Mouse (Mus musculus) forebrain, embryonic 14.5 days (tissue): ENCODE results near the gene Cmtm6. TPM values are rescaled to one million over a fixed set of nuclear protein-coding genes. Genes with fewer than 3 reads are reported as not detected.
"Not testable (repeated sequence)": the region's sequence is repeated elsewhere in the genome, so short reads cannot be mapped to it uniquely, and the experiment has no call there.

ENCODE experiments used
- ATAC-seq: fragments of 200-750 bp; cut with Nextera tagmentation; 2 replicates; pipeline ENCODE4 v1.8.0; 2017; ENCODE audit warnings: mild to moderate bottlenecking, moderate library complexity
- DNase-seq: peaks from one replicate; pipeline ENCODE4 v3.0.0-alpha.2; 2015; ENCODE audit warnings: low spot score
- H3K27ac ChIP-seq: fragments of 300-500 bp; sonication (generic); 2 replicates; pipeline ENCODE4 v1.5.1; 2014; ENCODE audit warnings: low read depth, mild to moderate bottlenecking, control low read depth, low read length, moderate library complexity
- H3K27me3 ChIP-seq: fragments of 300-500 bp; sonication (generic); replicated peaks from 2 replicates; pipeline ENCODE4 v1.6.1; 2014; ENCODE audit warnings: low read length, control low read depth, mixed read lengths; ENCODE audit not compliant: control insufficient read depth, insufficient read depth
- H3K36me3 ChIP-seq: fragments of 300-500 bp; sonication (generic); 2 replicates; pipeline ENCODE4 v1.6.1; 2014; ENCODE audit warnings: low read length, control low read depth; ENCODE audit not compliant: control insufficient read depth, insufficient read depth
- H3K4me1 ChIP-seq: fragments of 300-500 bp; sonication (generic); 2 replicates; pipeline ENCODE4 v1.6.1; 2014; ENCODE audit warnings: antibody characterized with exemption, low read length, control low read depth; ENCODE audit not compliant: control insufficient read depth, insufficient read depth
- H3K4me2 ChIP-seq: fragments of 300-500 bp; sonication (generic); 2 replicates; pipeline ENCODE4 v1.6.1; 2014; ENCODE audit warnings: mild to moderate bottlenecking, control low read depth, low read length
- H3K4me3 ChIP-seq: fragments of 300-500 bp; sonication (generic); 2 replicates; pipeline ENCODE4 v1.5.1; 2014; ENCODE audit warnings: low read depth, low read length, control low read depth
- H3K9ac ChIP-seq: fragments of 300-500 bp; sonication (generic); 2 replicates; pipeline ENCODE4 v1.6.1; 2014; ENCODE audit warnings: mild to moderate bottlenecking, low read length, control low read depth, moderate library complexity
- H3K9me3 ChIP-seq: fragments of 300-500 bp; sonication (generic); replicated peaks from 2 replicates; pipeline ENCODE4 v1.6.1; 2016; ENCODE audit warnings: low read length, control low read depth, mixed read lengths; ENCODE audit not compliant: control insufficient read depth
- WGBS: fragments of 180-500 bp; shearing (Covaris S2); extraction: QIAGEN DNeasy Blood & Tissue Kit; methylation state at CpG from one replicate; pipeline ENCODE4 v1.1.7; 2014; 5-methylcytosine and 5-hydroxymethylcytosine counted together
- polyA plus RNA-seq: library from polyadenylated mRNA; unstranded; fragments of >200 nt; fragmentation: Nextera tagmentation; extraction: Ambion mirVana; gene quantifications from 2 replicates; pipeline ENCODE4 v1.2.1, GENCODE M21; 2014

Gene Cmtm6
- polyA plus RNA-seq, 1 experiment from 2014 or later = 23.9 TPM

- not testable (repeated sequence) for H3K9me3 ChIP-seq, H3K4me2 ChIP-seq, H3K4me3 ChIP-seq, H3K4me1 ChIP-seq, ATAC-seq, H3K9ac ChIP-seq, H3K27me3 ChIP-seq, H3K27ac ChIP-seq, DNase-seq
- 96% methylated on average over 8 of the region's 8 CpGs for WGBS
- H3K36me3 ChIP-seq = peaks cover 51% of the 10 kb centered on the region
These were observed 35.3 kb upstream of the Cmtm6 start for GRCm38 (mm10) chr9:114695662-114696061.

- H3K36me3 ChIP-seq = peaks cover 42% of the 10 kb centered on the region
- no peaks in the 10 kb centered on the region for H3K27me3 ChIP-seq
- 92% methylated on average over 4 of the region's 4 CpGs for WGBS
- H3K4me3 ChIP-seq = no peak overlapping the region
- no peak overlapping the region for H3K27ac ChIP-seq
- H3K9me3 ChIP-seq = no peaks in the 10 kb centered on the region
- DNase-seq (no peak), ATAC-seq (no peak)
- no peak overlapping the region for H3K9ac ChIP-seq
- H3K4me2 ChIP-seq = no peak overlapping the region
- H3K4me1 ChIP-seq = no peaks in the 10 kb centered on the region
These were observed 33.8 kb upstream of the Cmtm6 start for GRCm38 (mm10) chr9:114697072-114697471.

- ATAC-seq (no peak), DNase-seq (no peak)
- Histone ChIP-seq H3K27ac (no peak overlapping the region), H3K4me3 (no peak overlapping the region), H3K36me3 (peaks cover 34% of the 10 kb centered on the region), H3K27me3 (no peaks in the 10 kb centered on the region), H3K9me3 (no peaks in the 10 kb centered on the region), H3K9ac (no peak overlapping the region), H3K4me1 (no peaks in the 10 kb centered on the region), H3K4me2 (no peak overlapping the region)
- WGBS = 91% methylated on average over 5 of the region's 5 CpGs
These were observed 33.0 kb upstream of the Cmtm6 start for GRCm38 (mm10) chr9:114697926-114698325.

- Histone ChIP-seq H3K4me1 (no peaks in the 10 kb centered on the region), H3K4me2 (no peak overlapping the region), H3K27ac (no peak overlapping the region), H3K9ac (no peak overlapping the region), H3K36me3 (peaks cover 24% of the 10 kb centered on the region), H3K27me3 (no peaks in the 10 kb centered on the region), H3K9me3 (no peaks in the 10 kb centered on the region), H3K4me3 (no peak overlapping the region)
- no peak for DNase-seq
- no peak for ATAC-seq
- 80% methylated on average over 6 of the region's 6 CpGs for WGBS
These were observed 31.7 kb upstream of the Cmtm6 start for GRCm38 (mm10) chr9:114699262-114699661.

- Histone ChIP-seq H3K36me3 (peaks cover 19% of the 10 kb centered on the region), H3K4me1 (no peaks in the 10 kb centered on the region), H3K9ac (no peak overlapping the region), H3K4me3 (no peak overlapping the region), H3K9me3 (no peaks in the 10 kb centered on the region), H3K27me3 (no peaks in the 10 kb centered on the region), H3K27ac (no peak overlapping the region), H3K4me2 (no peak overlapping the region)
- DNase-seq = no peak
- no peak for ATAC-seq
- WGBS = 90% methylated on average over 14 of the region's 16 CpGs
These were observed 30.8 kb upstream of the Cmtm6 start for GRCm38 (mm10) chr9:114699882-114700665.

- Histone ChIP-seq H3K27me3 (no peaks in the 10 kb centered on the region), H3K4me2 (no peak overlapping the region), H3K27ac (no peak overlapping the region), H3K9me3 (no peaks in the 10 kb centered on the region), H3K36me3 (peaks cover 22% of the 10 kb centered on the region), H3K9ac (no peak overlapping the region), H3K4me3 (no peak overlapping the region), H3K4me1 (no peaks in the 10 kb centered on the region)
- 83% methylated on average over 2 of the region's 2 CpGs for WGBS
- ATAC-seq (no peak), DNase-seq (no peak)
These were observed 29.9 kb upstream of the Cmtm6 start for GRCm38 (mm10) chr9:114701031-114701430.

- Histone ChIP-seq H3K27ac (no peak overlapping the region), H3K4me3 (no peak overlapping the region), H3K27me3 (no peaks in the 10 kb centered on the region), H3K36me3 (peaks cover 27% of the 10 kb centered on the region), H3K4me2 (no peak overlapping the region), H3K4me1 (no peaks in the 10 kb centered on the region), H3K9ac (no peak overlapping the region), H3K9me3 (no peaks in the 10 kb centered on the region)
- ATAC-seq (no peak), DNase-seq (no peak)
- 94% methylated on average over 4 of the region's 4 CpGs for WGBS
These were observed 29.0 kb upstream of the Cmtm6 start for GRCm38 (mm10) chr9:114701921-114702320.

- Histone ChIP-seq H3K4me2 (no peak overlapping the region), H3K4me1 (no peaks in the 10 kb centered on the region), H3K9ac (no peak overlapping the region), H3K27me3 (no peaks in the 10 kb centered on the region), H3K27ac (no peak overlapping the region), H3K4me3 (no peak overlapping the region), H3K9me3 (no peaks in the 10 kb centered on the region), H3K36me3 (peaks cover 68% of the 10 kb centered on the region)
- DNase-seq = no peak
- no peak for ATAC-seq
- WGBS = 96% methylated on average over 4 of the region's 4 CpGs
These were observed 23.1 kb upstream of the Cmtm6 start for GRCm38 (mm10) chr9:114707805-114708204.

- Histone ChIP-seq H3K9ac (no peak overlapping the region), H3K9me3 (no peaks in the 10 kb centered on the region), H3K4me3 (no peak overlapping the region), H3K4me1 (no peaks in the 10 kb centered on the region), H3K4me2 (no peak overlapping the region), H3K36me3 (peaks cover 88% of the 10 kb centered on the region), H3K27ac (no peak overlapping the region), H3K27me3 (no peaks in the 10 kb centered on the region)
- ATAC-seq (no peak), DNase-seq (peak; percentile 55)
- WGBS = 80% methylated on average over 7 of the region's 7 CpGs
These were observed 20.6 kb upstream of the Cmtm6 start for GRCm38 (mm10) chr9:114710345-114710744.
